Mouse (Mus musculus) macrophage (primary cell): ENCODE results near the gene Galnt18. TPM values are rescaled to one million over a fixed set of nuclear protein-coding genes. Genes with fewer than 3 reads are reported as not detected.

Experiments used
- H3K27ac ChIP-seq: fragments of 350-480 bp; formaldehyde crosslinking; 2 replicates; pipeline ENCODE4 v1.9.0; 2021
- H3K36me3 ChIP-seq: fragments of 350-480 bp; formaldehyde crosslinking; 2 replicates; pipeline ENCODE4 v1.9.0; 2021; ENCODE audit errors: inconsistent target
- H3K4me3 ChIP-seq: fragments of 350-480 bp; formaldehyde crosslinking; 2 replicates; pipeline ENCODE4 v1.9.0; 2021; ENCODE audit errors: inconsistent target
- H3K79me2 ChIP-seq: fragments of 350-480 bp; formaldehyde crosslinking; 2 replicates; pipeline ENCODE4 v1.9.0; 2021; ENCODE audit errors: inconsistent target
- WGBS: methylation state at CpG from one replicate; pipeline ENCODE4 v1.1.7; 2026; ENCODE audit warnings: inconsistent platforms; ENCODE audit not compliant: missing documents; 5-methylcytosine and 5-hydroxymethylcytosine counted together
- polyA plus RNA-seq: library from polyadenylated mRNA; stranded (reverse); fragments of 250-400 nt; gene quantifications from 3 replicates; pipeline ENCODE4 v1.2.4, GENCODE M21; 2018; ENCODE audit warnings: inconsistent platforms

Galnt18 gene
- polyA plus RNA-seq, 1 experiment from 2014 or later: not detected

GRCm38 (mm10) chr7:111427392-111427791 is 352.4 kb downstream of the Galnt18 start:
- no peak overlapping the region for H3K4me3 ChIP-seq
- 82% methylated on average over 1 of the region's 1 CpGs for WGBS
- no peaks in the 10 kb centered on the region for H3K79me2 ChIP-seq
- H3K27ac ChIP-seq: no peak overlapping the region
- no peaks in the 10 kb centered on the region for H3K36me3 ChIP-seq

Other genes with a start within 250 kb of the Galnt18 start
- gene Usp47, start 243.5 kb upstream of the Galnt18 start, polyA plus RNA-seq: 32.8 to 43.6 TPM (median 33.9 TPM) in 3 replicates